Mouse (Mus musculus): Measurements from ENCODE around the gene Fut11. TPM values are rescaled to one million over a fixed set of nuclear protein-coding genes. Genes with fewer than 3 reads are reported as not detected.

The Fut11 gene
- polyA plus RNA-seq, 1 experiment from 2014 or later = 6.5 TPM

GRCm38 (mm10) chr14:20660827-20661660 lies 33.7 kb upstream of the Fut11 start:
- Histone ChIP-seq H3K4me1 (replicated peaks) (peaks cover 19% of the 10 kb centered on the region), H3K27ac (peak overlapping the region; percentile 47), H3K9ac (peak overlapping the region; percentile 75), H3K36me3 (no peaks in the 10 kb centered on the region), H3K9me3 (replicated peaks) (no peaks in the 10 kb centered on the region), H3K4me3 (replicated peaks) (peak overlapping the region; percentile 65), H3K27me3 (peaks cover 47% of the 10 kb centered on the region), H3K4me2 (peak overlapping the region; percentile 86)
- 2% methylated on average over 52 of the region's 52 CpGs for WGBS (ENCODE audit: insufficient replicate concordance)
- ATAC-seq (ENCODE audit: low read depth) (peak; percentile 84), DNase-seq (peak; percentile 89)

- ATAC-seq (ENCODE audit: low read depth) (peak; percentile 18; the same call in 1 of the 2 replicates), DNase-seq (no peak)
- peaks cover 19% of the 10 kb centered on the region for H3K4me1 ChIP-seq (replicated peaks)
- H3K27me3 ChIP-seq = peaks cover 55% of the 10 kb centered on the region
- H3K27ac ChIP-seq = peak overlapping the region; percentile 47
- H3K4me3 ChIP-seq (replicated peaks) = peak overlapping the region; percentile 65
- no peaks in the 10 kb centered on the region for H3K36me3 ChIP-seq
- H3K9me3 ChIP-seq (replicated peaks) = no peaks in the 10 kb centered on the region
- WGBS (ENCODE audit: insufficient replicate concordance) = 17% methylated on average over 18 of the region's 19 CpGs
- peak overlapping the region; percentile 86 for H3K4me2 ChIP-seq
- H3K9ac ChIP-seq = peak overlapping the region; percentile 67
Measured at GRCm38 (mm10) chr14:20661661-20662331, 33.0 kb upstream of the Fut11 start.

GRCm38 (mm10) chr14:20662740-20663139 lies 32.0 kb upstream of the Fut11 start:
- Histone ChIP-seq H3K4me1 (replicated peaks) (peaks cover 19% of the 10 kb centered on the region), H3K9ac (no peak overlapping the region), H3K36me3 (no peaks in the 10 kb centered on the region), H3K4me3 (replicated peaks) (no peak overlapping the region), H3K27ac (no peak overlapping the region), H3K27me3 (peaks cover 62% of the 10 kb centered on the region), H3K4me2 (no peak overlapping the region), H3K9me3 (replicated peaks) (no peaks in the 10 kb centered on the region)
- ATAC-seq (ENCODE audit: low read depth) = no peak
- no peak for DNase-seq
- WGBS (ENCODE audit: insufficient replicate concordance) = 71% methylated on average over 3 of the region's 3 CpGs

- no peak overlapping the region for H3K9ac ChIP-seq
- WGBS (ENCODE audit: insufficient replicate concordance) = 50% methylated on average over 2 of the region's 2 CpGs
- no peak overlapping the region for H3K27ac ChIP-seq
- H3K36me3 ChIP-seq = no peaks in the 10 kb centered on the region
- ATAC-seq (ENCODE audit: low read depth) (no peak), DNase-seq (no peak)
- H3K27me3 ChIP-seq = peaks cover 70% of the 10 kb centered on the region
- no peak overlapping the region for H3K4me2 ChIP-seq
- no peak overlapping the region for H3K4me3 ChIP-seq (replicated peaks)
- no peaks in the 10 kb centered on the region for H3K9me3 ChIP-seq (replicated peaks)
- peaks cover 16% of the 10 kb centered on the region for H3K4me1 ChIP-seq (replicated peaks)
Measured at GRCm38 (mm10) chr14:20663601-20664000, 31.2 kb upstream of the Fut11 start.

GRCm38 (mm10) chr14:20664436-20664835 lies 30.3 kb upstream of the Fut11 start:
- no peak overlapping the region for H3K4me3 ChIP-seq (replicated peaks)
- H3K4me1 ChIP-seq (replicated peaks) = peaks cover 16% of the 10 kb centered on the region
- no peaks in the 10 kb centered on the region for H3K9me3 ChIP-seq (replicated peaks)
- H3K9ac ChIP-seq = no peak overlapping the region
- 30% methylated on average over 3 of the region's 3 CpGs for whole genome bisulfite sequencing (ENCODE audit: insufficient replicate concordance)
- DNase-seq (no peak), ATAC-seq (ENCODE audit: low read depth) (no peak)
- no peaks in the 10 kb centered on the region for H3K36me3 ChIP-seq
- no peak overlapping the region for H3K4me2 ChIP-seq
- no peak overlapping the region for H3K27ac ChIP-seq
- H3K27me3 ChIP-seq = peaks cover 77% of the 10 kb centered on the region

- peaks cover 73% of the 10 kb centered on the region for H3K27me3 ChIP-seq
- no peak overlapping the region for H3K4me3 ChIP-seq (replicated peaks)
- no peak overlapping the region for H3K4me2 ChIP-seq
- H3K9ac ChIP-seq = no peak overlapping the region
- no peaks in the 10 kb centered on the region for H3K36me3 ChIP-seq
- H3K9me3 ChIP-seq (replicated peaks) = no peaks in the 10 kb centered on the region
- peaks cover 5% of the 10 kb centered on the region; the same call in 1 of the 2 replicates for H3K4me1 ChIP-seq (replicated peaks)
- 67% methylated on average over 1 of the region's 1 CpGs for WGBS (ENCODE audit: insufficient replicate concordance)
- no peak overlapping the region for H3K27ac ChIP-seq
- DNase-seq (no peak), ATAC-seq (ENCODE audit: low read depth) (no peak)
Measured at GRCm38 (mm10) chr14:20667469-20667868, 27.3 kb upstream of the Fut11 start.

- H3K27ac ChIP-seq = no peak within 1 kb of the TSS
- H3K27me3 ChIP-seq = peaks cover 65% of the 10 kb centered on the region
- no peak within 1 kb of the TSS for H3K4me2 ChIP-seq
- no peak within 1 kb of the TSS for H3K4me3 ChIP-seq (replicated peaks)
- H3K36me3 ChIP-seq = no peaks in the 10 kb centered on the region
- no peaks in the 10 kb centered on the region for H3K9me3 ChIP-seq (replicated peaks)
- no peak for ATAC-seq (ENCODE audit: low read depth)
- H3K9ac ChIP-seq = no peak within 1 kb of the TSS
- no peak for DNase-seq
- WGBS (ENCODE audit: insufficient replicate concordance) = 58% methylated on average over 8 of the region's 8 CpGs
- H3K4me1 ChIP-seq (replicated peaks) = peaks cover 7% of the 10 kb centered on the region; the same call in 1 of the 2 replicates
Measured at GRCm38 (mm10) chr14:20668154-20668810, 26.5 kb upstream of the Fut11 start, which contains the start of gene Synpo2l. Gene Synpo2l (minus strand): TSS chr14:20668354.

GRCm38 (mm10) chr14:20672990-20673389 lies 21.8 kb upstream of the Fut11 start:
- WGBS (ENCODE audit: insufficient replicate concordance) = 86% methylated on average over 2 of the region's 2 CpGs

GRCm38 (mm10) chr14:20673735-20674063 lies 21.1 kb upstream of the Fut11 start:
- 10% methylated on average over 13 of the region's 13 CpGs for WGBS (ENCODE audit: insufficient replicate concordance)
- H3K9ac ChIP-seq = peak overlapping the region; percentile 53

More at GRCm38 (mm10) chr14:20672990-20673389, 21.8 kb upstream of the Fut11 start:
- DNase-seq = peak; percentile 38
- Histone ChIP-seq H3K36me3 (peaks cover 24% of the 10 kb centered on the region), H3K4me3 (replicated peaks) (no peak overlapping the region), H3K9ac (no peak overlapping the region), H3K4me2 (no peak overlapping the region), H3K4me1 (replicated peaks) (peaks cover 25% of the 10 kb centered on the region), H3K27ac (peak overlapping the region; percentile 72), H3K27me3 (peaks cover 24% of the 10 kb centered on the region), H3K9me3 (replicated peaks) (no peaks in the 10 kb centered on the region)
- ATAC-seq (ENCODE audit: low read depth) = no peak

GRCm38 (mm10) chr14:20674064-20674833 lies 20.5 kb upstream of the Fut11 start, which contains the start of gene Sec24c:
Gene Sec24c (plus strand): TSS chr14:20674308.
- H3K27me3 ChIP-seq = peaks cover 12% of the 10 kb centered on the region
- H3K27ac ChIP-seq = peak within 1 kb of the TSS; percentile 90
- peak; percentile 97 for DNase-seq
- peak within 1 kb of the TSS; percentile 90 for H3K4me2 ChIP-seq
- peaks cover 25% of the 10 kb centered on the region for H3K4me1 ChIP-seq (replicated peaks)
- ATAC-seq (ENCODE audit: low read depth) = peak; percentile 96
- H3K9ac ChIP-seq = peak within 1 kb of the TSS; percentile 86
- H3K4me3 ChIP-seq (replicated peaks) = peak within 1 kb of the TSS; percentile 94
- no peaks in the 10 kb centered on the region for H3K9me3 ChIP-seq (replicated peaks)
- under 1% methylated on average over 43 of the region's 43 CpGs for WGBS (ENCODE audit: insufficient replicate concordance)
- peaks cover 37% of the 10 kb centered on the region for H3K36me3 ChIP-seq

More at GRCm38 (mm10) chr14:20673735-20674063, 21.1 kb upstream of the Fut11 start:
- Histone ChIP-seq H3K4me2 (peak overlapping the region; percentile 70), H3K9me3 (replicated peaks) (no peaks in the 10 kb centered on the region), H3K4me1 (replicated peaks) (peaks cover 25% of the 10 kb centered on the region), H3K27ac (peak overlapping the region; percentile 72), H3K4me3 (replicated peaks) (peak overlapping the region; percentile 94), H3K36me3 (peaks cover 31% of the 10 kb centered on the region), H3K27me3 (peaks cover 17% of the 10 kb centered on the region)
- ATAC-seq (ENCODE audit: low read depth) = peak; percentile 71
- DNase-seq = no peak
